Mouse (Mus musculus) heart, adult 2 months (tissue): ENCODE data around the gene Asah2. TPM values are rescaled to one million over a fixed set of nuclear protein-coding genes. Genes with fewer than 3 reads are reported as not detected.
A peak's percentile ranks its signal among the peaks of the same experiment; 100 is the strongest.

Experiments
- DNase-seq, 2 experiments: peaks; one replicate each; pipeline ENCODE4 v3.0.0; 2021
- H3K27ac ChIP-seq: fragments of 200-600 bp; 2 replicates; pipeline ENCODE4 v1.8.1; 2022
- H3K27me3 ChIP-seq: fragments of 200-500 bp; 2 replicates; pipeline ENCODE4 v1.6.1; 2012; ENCODE audit warnings: mild to moderate bottlenecking, low read length, inconsistent platforms, mixed read lengths; ENCODE audit not compliant: control insufficient read depth, insufficient read depth
- H3K36me3 ChIP-seq: fragments of 200-500 bp; 2 replicates; pipeline ENCODE4 v1.6.1; 2012; ENCODE audit warnings: low read length, inconsistent platforms; ENCODE audit not compliant: control insufficient read depth, insufficient read depth
- H3K4me1 ChIP-seq: fragments of 200-500 bp; 2 replicates; pipeline ENCODE4 v1.6.1; 2011; ENCODE audit warnings: low read length; ENCODE audit not compliant: control insufficient read depth, insufficient read depth
- H3K4me3 ChIP-seq: fragments of 200-600 bp; 2 replicates; pipeline ENCODE4 v1.8.1; 2022
- H3K79me2 ChIP-seq: fragments of 200-500 bp; replicated peaks from 2 replicates; pipeline ENCODE4 v1.6.1; 2012; ENCODE audit warnings: mild to moderate bottlenecking, inconsistent platforms, low read length, moderate library complexity, mixed read lengths; ENCODE audit not compliant: control insufficient read depth, insufficient read depth
- H3K9ac ChIP-seq: fragments of 200-500 bp; 2 replicates; pipeline ENCODE4 v1.6.1; 2012; ENCODE audit warnings: low read depth, mild to moderate bottlenecking, control low read depth, inconsistent platforms, low read length, mixed read lengths
- CTCF ChIP-seq: fragments of 200-600 bp; IDR thresholded peaks from 2 replicates; pipeline ENCODE4 v1.8.1; 2022; ENCODE audit warnings: antibody characterized with exemption, mild to moderate bottlenecking, moderate library complexity
- EP300 ChIP-seq: fragments of 200-500 bp; IDR thresholded peaks from 2 replicates; pipeline ENCODE4 v1.6.1; 2011; ENCODE audit warnings: low read depth, low read length, control low read depth; ENCODE audit not compliant: insufficient read depth
- POLR2A ChIP-seq: fragments of 200-500 bp; IDR thresholded peaks from 2 replicates; pipeline ENCODE4 v1.6.1; 2011; ENCODE audit warnings: mild to moderate bottlenecking, low read depth, low read length, control low read depth; ENCODE audit not compliant: insufficient read depth
- WGBS: fragments of 180-500 bp; shearing (Covaris S2); methylation state at CpG from one replicate; pipeline ENCODE4 v1.1.7; 2018; 5-methylcytosine and 5-hydroxymethylcytosine counted together
- intact Hi-C: fragments of 180-260 bp; cut with DNase I; formaldehyde crosslinking; loops from one replicate; pipeline ENCODE4 v1.15.1; 2025
- polyA plus RNA-seq: library from polyadenylated mRNA; depleted of rRNA; stranded (reverse); fragments of >200 nt; gene quantifications from 2 replicates; pipeline ENCODE4 v1.2.3, GENCODE M21; 2012
- total RNA-seq, 2 experiments: library from RNA; stranded (reverse); gene quantifications; 2 replicates each; pipeline ENCODE4 v1.2.3; 2021

The Asah2 gene
- total and polyA plus RNA-seq, 3 experiments: 5.9 to 13.4 (median 12.6) TPM

GRCm38 (mm10) chr19:32070340-32070739 is 37.7 kb downstream of the Asah2 start:
- no peak for DNase-seq
- no peak overlapping the region for H3K4me3 ChIP-seq
- peaks cover 2% of the 10 kb centered on the region for H3K4me1 ChIP-seq
- H3K27me3 ChIP-seq: no peaks in the 10 kb centered on the region
- H3K79me2 ChIP-seq: no peaks in the 10 kb centered on the region
- 74% methylated on average over 2 of the region's 2 CpGs for WGBS
- peaks cover 7% of the 10 kb centered on the region; the same call in 1 of the 2 replicates for H3K36me3 ChIP-seq
- no peak for TF ChIP-seq EP300
- TF ChIP-seq CTCF: no peak
- no peak for TF ChIP-seq POLR2A
- H3K9ac ChIP-seq: no peak overlapping the region
- H3K27ac ChIP-seq: no peak overlapping the region
- intact Hi-C loops: no loop called here

GRCm38 (mm10) chr19:32069598-32069997 is 38.4 kb downstream of the Asah2 start:
- intact Hi-C loops: no loop called here
- 49% methylated on average over 2 of the region's 2 CpGs for WGBS
- H3K27ac ChIP-seq: no peak overlapping the region
- H3K79me2 ChIP-seq: no peaks in the 10 kb centered on the region
- H3K9ac ChIP-seq: no peak overlapping the region
- peaks cover 7% of the 10 kb centered on the region; the same call in 1 of the 2 replicates for H3K36me3 ChIP-seq
- no peaks in the 10 kb centered on the region for H3K27me3 ChIP-seq
- DNase-seq: no peak
- TF ChIP-seq POLR2A (no peak), CTCF (no peak), EP300 (no peak)
- peaks cover 3% of the 10 kb centered on the region for H3K4me1 ChIP-seq
- no peak overlapping the region for H3K4me3 ChIP-seq

DNA sequence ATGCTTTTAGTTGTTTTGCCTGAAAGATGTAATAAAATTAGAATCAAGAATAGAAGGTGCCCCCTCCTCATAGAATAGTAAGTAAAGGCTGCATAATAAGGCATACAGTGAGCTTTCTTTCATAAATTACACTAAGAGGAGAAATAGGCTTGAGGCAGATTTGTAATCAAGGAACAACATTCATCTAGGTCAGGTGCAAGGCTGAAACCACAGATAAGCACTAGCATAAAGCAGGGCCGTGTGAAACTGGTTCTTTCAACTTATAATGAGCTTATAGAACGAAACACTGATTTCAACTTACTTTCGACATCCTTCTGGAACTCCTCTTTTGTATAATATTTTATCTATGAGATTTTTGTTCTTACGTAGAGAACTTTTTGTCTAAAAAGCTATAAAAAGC is 40.3 kb downstream of the Asah2 start:
- no peaks in the 10 kb centered on the region for H3K79me2 ChIP-seq
- H3K4me1 ChIP-seq: peaks cover 3% of the 10 kb centered on the region
- H3K9ac ChIP-seq: no peak overlapping the region
- H3K27me3 ChIP-seq: no peaks in the 10 kb centered on the region
- no peak overlapping the region for H3K4me3 ChIP-seq
- intact Hi-C loops: no loop called here
- peaks cover 7% of the 10 kb centered on the region; the same call in 1 of the 2 replicates for H3K36me3 ChIP-seq
- no peak overlapping the region for H3K27ac ChIP-seq
- WGBS: 92% methylated on average over 4 of the region's 4 CpGs
- TF ChIP-seq EP300: no peak
- no peak for TF ChIP-seq POLR2A
- no peak for TF ChIP-seq CTCF
- no peak for DNase-seq

DNA sequence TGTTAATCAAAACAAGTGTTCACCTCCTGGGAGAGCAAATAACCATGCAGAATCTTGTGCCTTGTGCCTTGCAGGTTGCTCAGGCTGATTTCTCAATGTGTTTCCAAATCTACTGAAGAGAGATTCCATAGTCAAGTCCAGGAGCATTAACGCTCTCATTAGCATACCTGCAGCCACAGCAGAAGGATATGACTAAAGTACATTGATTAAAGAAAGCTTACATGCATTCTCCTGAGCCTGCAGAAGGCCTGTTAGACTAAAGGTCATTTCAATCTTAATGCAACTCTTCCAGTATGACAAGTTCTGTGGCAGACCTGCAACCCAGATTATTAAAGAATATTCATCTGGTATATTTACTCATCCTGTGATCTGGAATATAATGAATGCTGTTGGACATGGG is 46.7 kb downstream of the Asah2 start:
- H3K9ac ChIP-seq: no peak overlapping the region
- TF ChIP-seq EP300: no peak
- no peak for TF ChIP-seq CTCF
- no peak overlapping the region for H3K27ac ChIP-seq
- peaks cover 3% of the 10 kb centered on the region for H3K4me1 ChIP-seq
- no peak for DNase-seq
- H3K27me3 ChIP-seq: no peaks in the 10 kb centered on the region
- H3K36me3 ChIP-seq: peaks cover 10% of the 10 kb centered on the region; the same call in 1 of the 2 replicates
- H3K4me3 ChIP-seq: no peak overlapping the region
- WGBS: 93% methylated on average over 1 of the region's 1 CpGs
- H3K79me2 ChIP-seq: no peaks in the 10 kb centered on the region
- intact Hi-C loops: no loop called here

DNA sequence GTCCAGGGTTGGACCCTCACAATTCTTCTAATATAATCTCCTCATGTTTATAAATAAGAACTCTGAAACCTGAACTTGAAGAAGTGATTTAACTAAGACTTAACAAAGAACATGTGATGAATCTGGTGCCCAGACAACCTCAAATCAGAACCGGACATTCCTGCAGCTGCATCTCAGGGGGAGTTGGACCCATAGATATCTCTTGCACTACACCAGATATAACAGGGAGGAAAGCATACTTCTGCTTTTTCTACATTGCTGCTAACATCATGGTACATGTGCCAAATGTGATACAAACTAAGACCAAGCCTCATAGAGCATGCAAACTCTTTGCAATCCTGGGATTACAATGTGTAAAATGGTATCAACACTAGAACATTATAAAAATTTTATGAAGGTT is 51.8 kb downstream of the Asah2 start:
- intact Hi-C loops: no loop called here
- H3K79me2 ChIP-seq: no peaks in the 10 kb centered on the region
- H3K4me3 ChIP-seq: no peak overlapping the region
- H3K27ac ChIP-seq: peak overlapping the region; percentile 70
- H3K4me1 ChIP-seq: peaks cover 9% of the 10 kb centered on the region
- DNase-seq: no peak
- peaks cover 8% of the 10 kb centered on the region; the same call in 1 of the 2 replicates for H3K36me3 ChIP-seq
- no peaks in the 10 kb centered on the region; the same call in 1 of the 2 replicates for H3K27me3 ChIP-seq
- TF ChIP-seq EP300: no peak
- H3K9ac ChIP-seq: no peak overlapping the region
- WGBS: 68% methylated on average over 1 of the region's 1 CpGs

- Histone ChIP-seq H3K36me3 (peaks cover 8% of the 10 kb centered on the region; the same call in 1 of the 2 replicates), H3K4me1 (peaks cover 9% of the 10 kb centered on the region), H3K9ac (no peak overlapping the region), H3K4me3 (no peak overlapping the region), H3K27ac (peak overlapping the region; percentile 70), H3K27me3 (no peaks in the 10 kb centered on the region; the same call in 1 of the 2 replicates), H3K79me2 (no peaks in the 10 kb centered on the region)
- WGBS: 50% methylated on average over 1 of the region's 1 CpGs
- peak; percentile 20 for TF ChIP-seq CTCF
- no peak for TF ChIP-seq EP300
- intact Hi-C loops: no loop called here
- peak in 1 of 2 experiments; percentile 29 for DNase-seq
These were observed 52.3 kb downstream of the Asah2 start for GRCm38 (mm10) chr19:32055725-32056124.
